Mouse (Mus musculus) small intestine, adult 2 months (tissue): Measurements from ENCODE around the gene Angptl8.

Source experiments
- CTCF ChIP-seq: fragments of 200-500 bp; IDR thresholded peaks from 2 replicates; pipeline ENCODE4 v1.5.1; 2012; ENCODE audit warnings: low read depth, mild to moderate bottlenecking, control low read depth, inconsistent platforms, low read length, moderate library complexity, mixed read lengths; ENCODE audit not compliant: insufficient replicate concordance, insufficient read length; ENCODE audit errors: extremely low read depth
- POLR2A ChIP-seq: fragments of 200-500 bp; IDR thresholded peaks from 2 replicates; pipeline ENCODE4 v1.6.1; 2012; ENCODE audit warnings: low read depth, mild to moderate bottlenecking, control low read depth, inconsistent platforms, low read length, moderate library complexity

GRCm38 (mm10) chr9:21795579-21795978 is 39.7 kb upstream of the Angptl8 start:
- TF ChIP-seq CTCF (no peak), POLR2A (no peak)
